Mouse (Mus musculus): Measurements from ENCODE around the gene Tbcc.

DNA sequence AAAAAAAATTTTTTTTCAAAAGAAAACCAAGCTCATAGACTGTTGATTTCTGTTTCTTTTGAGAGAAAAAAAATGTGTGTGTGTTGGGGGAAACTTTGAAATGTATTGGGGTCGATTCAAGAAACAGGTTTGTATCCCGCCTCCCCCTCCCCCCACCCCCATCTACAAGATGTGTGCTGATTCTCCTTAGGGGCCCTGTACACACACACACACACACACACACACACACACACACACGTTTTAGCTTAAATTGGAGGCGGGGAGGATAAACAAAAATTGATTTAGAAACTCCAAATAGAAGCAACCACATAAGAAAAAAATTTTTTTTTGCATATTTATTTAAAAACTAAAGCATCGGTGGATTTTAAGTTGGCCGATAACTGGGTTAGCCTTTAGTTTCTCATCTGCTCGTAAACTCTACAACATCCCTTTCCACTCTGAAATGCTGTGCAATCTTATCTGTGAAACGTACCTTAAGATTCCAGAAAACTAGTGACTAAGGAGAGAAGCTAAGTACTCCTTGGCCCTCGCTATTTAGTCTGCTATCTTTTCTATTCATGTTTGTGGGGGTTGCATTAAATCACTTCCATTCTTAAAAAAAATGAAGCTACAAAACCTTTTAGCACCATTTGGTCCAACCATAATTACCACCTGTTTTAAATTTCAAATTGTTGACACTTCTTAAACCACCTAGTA is 31.6 kb upstream of the Tbcc start:
- TF ChIP-seq CTCF (IDR thresholded peaks at IDR 0.05; ENCODE audit: borderline replicate concordance, insufficient read depth, low read length) (no peak), POLR2A (IDR thresholded peaks at IDR 0.05; ENCODE audit: low read depth, low read length) (no peak)

Data from embryonic fibroblast, embryonic 13.5 days (primary cell).